Comparison of ENCODE assay signal across 12 mouse cellular contexts in the genomic region with DNA sequence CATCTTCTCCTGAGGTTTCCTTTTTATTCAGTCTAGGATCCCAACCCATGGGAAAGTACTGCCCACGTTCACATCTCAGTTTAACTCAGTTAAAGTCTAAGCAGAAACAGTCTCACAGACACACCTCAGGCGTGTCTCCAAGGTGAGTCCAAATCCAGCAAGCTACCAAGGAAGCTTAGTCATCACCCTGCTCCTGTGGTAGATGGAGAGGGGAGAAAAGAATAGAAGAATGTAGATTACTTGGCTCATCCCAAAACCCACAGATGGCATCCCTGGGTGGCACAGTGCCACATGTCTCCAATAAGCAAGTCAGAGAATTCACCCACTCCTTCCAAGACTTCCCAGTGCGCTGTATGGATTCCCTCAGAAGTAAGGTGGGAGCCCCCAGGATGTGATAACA.
DNase-seq lines count a peak whose midpoint lies in the region; ATAC-seq and TF ChIP-seq lines count a peak whose summit lies in the region.
"Had no signal": no experiment of that assay in that cellular context is flagged by ENCODE, and none has a peak within 500 bp of the region (broad histone marks: within the 10 kb centered on the region; RNA-seq: fewer than 3 reads in every experiment).

No protein-coding gene starts in this region.

- no peak for TF ChIP-seq EP300 in liver, postnatal 0 days (IDR thresholded peaks at IDR 0.05; ENCODE audit: low read depth)

- no peaks in the 10 kb centered on the region for H3K9me3 ChIP-seq in liver, postnatal 0 days (ENCODE audit: low read length)
- 0 out of 2 replicates have a peak, but pooled peaks cover 4% of the 10 kb centered on the region for H3K9me3 ChIP-seq in liver, embryonic 12.5 days (replicated peaks)
- H3K9me3 ChIP-seq in heart, embryonic 11.5 days (replicated peaks; ENCODE audit: control insufficient read depth, low read length) = no peaks in the 10 kb centered on the region
- H3K9me3 ChIP-seq: midbrain, embryonic 12.5 days had no signal

- H3K9ac ChIP-seq in liver, postnatal 0 days (replicated peaks) = no peak overlapping the region
- no peak overlapping the region for H3K9ac ChIP-seq in liver, embryonic 12.5 days
- H3K9ac ChIP-seq in heart, embryonic 11.5 days (ENCODE audit: low read depth, low read length) = no peak overlapping the region
- H3K9ac ChIP-seq: midbrain, embryonic 12.5 days had no signal

- no peak overlapping the region for H3K4me3 ChIP-seq in liver, postnatal 0 days (ENCODE audit: low read depth, low read length)
- H3K4me3 ChIP-seq in liver, embryonic 12.5 days = no peak overlapping the region
- no peak overlapping the region for H3K4me3 ChIP-seq in cortical plate, adult 2 months (ENCODE audit: insufficient read depth, low read length)
- no peak overlapping the region for H3K4me3 ChIP-seq in heart, embryonic 11.5 days (ENCODE audit: low read depth, low read length)
- H3K4me3 ChIP-seq: midbrain, embryonic 12.5 days had no signal

- DNase-seq in liver, postnatal 0 days = peak; percentile 2
- peak; percentile 52 to 64 for DNase-seq in layer of hippocampus, postnatal 14 days (ENCODE audit: low spot score in 2 of 2)
- DNase-seq in right cerebral cortex, postnatal 14 days = peak; percentile 80
- DNase-seq in urinary bladder, postnatal 14 days (ENCODE audit: low spot score) = no peak
- DNase-seq: thymus, postnatal 14 days had no signal

- no peaks in the 10 kb centered on the region for H3K4me1 ChIP-seq in liver, postnatal 0 days (ENCODE audit: insufficient read depth)
- no peaks in the 10 kb centered on the region for H3K4me1 ChIP-seq in liver, embryonic 12.5 days
- peaks cover 12% of the 10 kb centered on the region for H3K4me1 ChIP-seq in cortical plate, adult 2 months (ENCODE audit: control insufficient read depth, insufficient read depth, low read length)
- no peaks in the 10 kb centered on the region for H3K4me1 ChIP-seq in heart, embryonic 11.5 days (ENCODE audit: control insufficient read depth, insufficient read depth, low read length)

- no peaks in the 10 kb centered on the region for H3K27me3 ChIP-seq in liver, postnatal 0 days (ENCODE audit: insufficient read depth, low read length)
- no peaks in the 10 kb centered on the region for H3K27me3 ChIP-seq in liver, embryonic 12.5 days (replicated peaks)
- no peaks in the 10 kb centered on the region for H3K27me3 ChIP-seq in heart, embryonic 11.5 days (ENCODE audit: control insufficient read depth, insufficient read depth, low read length)
- H3K27me3 ChIP-seq: midbrain, embryonic 12.5 days had no signal

- H3K36me3 ChIP-seq in liver, postnatal 0 days (replicated peaks; ENCODE audit: insufficient read depth, low read length) = no peaks in the 10 kb centered on the region
- H3K36me3 ChIP-seq in liver, embryonic 12.5 days = no peaks in the 10 kb centered on the region
- no peaks in the 10 kb centered on the region for H3K36me3 ChIP-seq in heart, embryonic 11.5 days (ENCODE audit: control insufficient read depth, insufficient read depth, low read length)
- H3K36me3 ChIP-seq: midbrain, embryonic 12.5 days had no signal

- 66% methylated on average over 3 of the region's 3 CpGs for WGBS in liver, postnatal 0 days (ENCODE audit: insufficient replicate concordance)
- 59% methylated on average over 3 of the region's 3 CpGs for WGBS in liver, embryonic 12.5 days (ENCODE audit: insufficient replicate concordance)
- 72% methylated on average over 3 of the region's 3 CpGs for WGBS in heart, embryonic 11.5 days (ENCODE audit: insufficient replicate concordance)

- H3K4me2 ChIP-seq in liver, postnatal 0 days (ENCODE audit: low read depth, low read length) = no peak overlapping the region
- no peak overlapping the region for H3K4me2 ChIP-seq in liver, embryonic 12.5 days
- no peak overlapping the region for H3K4me2 ChIP-seq in heart, embryonic 11.5 days
- H3K4me2 ChIP-seq: liver, embryonic 11.5 days; midbrain, embryonic 12.5 days had no signal

- no peak overlapping the region for H3K27ac ChIP-seq in liver, postnatal 0 days (ENCODE audit: low read depth)
- H3K27ac ChIP-seq in liver, embryonic 12.5 days = no peak overlapping the region
- peak overlapping the region; percentile 82 for H3K27ac ChIP-seq in cortical plate, adult 2 months (ENCODE audit: insufficient read depth, low read length)
- H3K27ac ChIP-seq in heart, embryonic 11.5 days (ENCODE audit: low read depth, low read length) = no peak overlapping the region
- H3K27ac ChIP-seq: midbrain, embryonic 12.5 days had no signal

- no peak for TF ChIP-seq CTCF in liver, postnatal 0 days (IDR thresholded peaks at IDR 0.05; ENCODE audit: low read depth)
- TF ChIP-seq CTCF in cortical plate, adult 2 months (IDR thresholded peaks at IDR 0.05; ENCODE audit: extremely low read depth, insufficient read depth, low read length) = no peak

- ATAC-seq in liver, postnatal 0 days = no peak
- no peak for ATAC-seq in liver, embryonic 12.5 days
- ATAC-seq in heart, embryonic 11.5 days (replicated peaks; ENCODE audit: insufficient number of reproducible peaks, low FRiP score, low TSS enrichment) = no peak
- no peak for ATAC-seq in CD4-positive, CD25-positive, alpha-beta regulatory T cell, adult 4 months
- ATAC-seq: intestine, postnatal 0 days had no signal

- TF ChIP-seq POLR2A in cortical plate, adult 2 months (IDR thresholded peaks at IDR 0.05; ENCODE audit: extremely low read depth, insufficient read depth, low read length) = no peak
